Mouse (Mus musculus) embryo, embryonic 11.5 days (tissue): ENCODE results near the gene Gm48552.
A peak's percentile ranks its signal among the peaks of the same experiment; 100 is the strongest.

Source experiments
- DNase-seq: peaks from one replicate; pipeline ENCODE4 v3.0.0-alpha.2; 2012; ENCODE audit warnings: low read depth, low spot score

Gm48552 gene

GRCm38 (mm10) chr10:81360721-81361120 lies 28.1 kb upstream of the Gm48552 start:
- DNase-seq: no peak

GRCm38 (mm10) chr10:81362336-81362949 lies 26.4 kb upstream of the Gm48552 start:
- DNase-seq: no peak

- DNase-seq: no peak
These were observed 25.1 kb upstream of the Gm48552 start for GRCm38 (mm10) chr10:81363436-81364346.

- DNase-seq: no peak
These were observed 24.1 kb upstream of the Gm48552 start for GRCm38 (mm10) chr10:81364666-81365065.

GRCm38 (mm10) chr10:81365073-81365472 lies 23.7 kb upstream of the Gm48552 start:
- no peak for DNase-seq

GRCm38 (mm10) chr10:81365672-81366476 lies 22.9 kb upstream of the Gm48552 start, which contains the start of gene 4930404N11Rik:
Gene 4930404N11Rik (minus strand): TSS chr10:81365816.
- DNase-seq: no peak

GRCm38 (mm10) chr10:81366477-81367206 lies 22.2 kb upstream of the Gm48552 start:
- no peak for DNase-seq

- DNase-seq: no peak
These were observed 21.7 kb upstream of the Gm48552 start for GRCm38 (mm10) chr10:81367207-81367495.

GRCm38 (mm10) chr10:81375322-81375721 lies 13.5 kb upstream of the Gm48552 start:
- DNase-seq: no peak

GRCm38 (mm10) chr10:81376561-81377361 lies 12.0 kb upstream of the Gm48552 start:
- DNase-seq: no peak

- DNase-seq: no peak
These were observed 11.5 kb upstream of the Gm48552 start for GRCm38 (mm10) chr10:81377362-81377664.

- no peak for DNase-seq
These were observed 10.8 kb upstream of the Gm48552 start, which contains the start of gene Fzr1 for GRCm38 (mm10) chr10:81377793-81378552. Gene Fzr1 (minus strand): TSS chr10:81378516.

- peak; percentile 100 for DNase-seq
These were observed 10.1 kb upstream of the Gm48552 start for GRCm38 (mm10) chr10:81378553-81379182.

GRCm38 (mm10) chr10:81379183-81379553 lies 9.6 kb upstream of the Gm48552 start:
- DNase-seq: no peak

- DNase-seq: no peak
These were observed 8.9 kb upstream of the Gm48552 start for GRCm38 (mm10) chr10:81379809-81380378.

- DNase-seq: no peak
These were observed 6.8 kb upstream of the Gm48552 start for GRCm38 (mm10) chr10:81382039-81382438.

GRCm38 (mm10) chr10:81383802-81384604 lies 4.8 kb upstream of the Gm48552 start, which contains the start of the genes Dohh and Gm48551:
Gene Dohh (plus strand): TSS chr10:81384428.
Gene Gm48551 (plus strand): TSS chr10:81384466.
- DNase-seq: peak; percentile 98

GRCm38 (mm10) chr10:81384605-81384982 lies 4.2 kb upstream of the Gm48552 start:
- no peak for DNase-seq
